23 mouse cellular contexts compared by ENCODE assay signal in genomic region chr15:24751480-24752157, GRCm38 (mm10).
A peak's percentile ranks its signal among the peaks of the same experiment; 100 is the strongest.
DNase-seq lines count a peak whose midpoint lies in the region; ATAC-seq lines count a peak whose summit lies in the region.
"Had no signal": no experiment of that assay in that cellular context is flagged by ENCODE, and none has a peak within 500 bp of the region (broad histone marks: within the 10 kb centered on the region; RNA-seq: fewer than 3 reads in every experiment).

No protein-coding gene starts in this region.

- no peak overlapping the region for H3K4me2 ChIP-seq in midbrain, embryonic 11.5 days
- H3K4me2 ChIP-seq in midbrain, embryonic 14.5 days (ENCODE audit: low read length): no peak overlapping the region
- H3K4me2 ChIP-seq: embryonic facial prominence, embryonic 15.5 days; heart, embryonic 15.5 days; limb, embryonic 15.5 days; lung, embryonic 14.5 days; neural tube, embryonic 13.5 days had no signal

- no peak overlapping the region for H3K9ac ChIP-seq in midbrain, embryonic 11.5 days (ENCODE audit: low read length)
- H3K9ac ChIP-seq in midbrain, embryonic 14.5 days (replicated peaks; ENCODE audit: low read length): no peak overlapping the region
- H3K9ac ChIP-seq: embryonic facial prominence, embryonic 15.5 days; heart, embryonic 15.5 days; limb, embryonic 15.5 days; liver, embryonic 14.5 days; lung, embryonic 14.5 days; neural tube, embryonic 13.5 days had no signal

- peaks cover 3% of the 10 kb centered on the region for H3K4me1 ChIP-seq in midbrain, embryonic 11.5 days (ENCODE audit: control insufficient read depth, insufficient read depth, low read length)
- H3K4me1 ChIP-seq in midbrain, embryonic 10.5 days: peaks cover 13% of the 10 kb centered on the region
- no peaks in the 10 kb centered on the region for H3K4me1 ChIP-seq in midbrain, embryonic 14.5 days (ENCODE audit: control insufficient read depth, insufficient read depth, low read length)
- H3K4me1 ChIP-seq: embryonic facial prominence, embryonic 15.5 days; heart, embryonic 15.5 days; limb, embryonic 15.5 days; megakaryocyte, embryonic 14.5 days had no signal

- no peaks in the 10 kb centered on the region for H3K9me3 ChIP-seq in midbrain, embryonic 11.5 days (ENCODE audit: control insufficient read depth, low read length)
- no peaks in the 10 kb centered on the region for H3K9me3 ChIP-seq in midbrain, embryonic 10.5 days (replicated peaks)
- H3K9me3 ChIP-seq in midbrain, embryonic 14.5 days (ENCODE audit: control insufficient read depth, low read length): no peaks in the 10 kb centered on the region
- H3K9me3 ChIP-seq: embryonic facial prominence, embryonic 15.5 days; heart, embryonic 15.5 days; limb, embryonic 15.5 days; megakaryocyte, embryonic 14.5 days; neural tube, embryonic 13.5 days had no signal

- DNase-seq in midbrain, embryonic 11.5 days (ENCODE audit: low spot score, missing footprints): no peak
- no peak for DNase-seq in midbrain, embryonic 10.5 days (ENCODE audit: low spot score)
- DNase-seq in embryo, embryonic 10.5 days (ENCODE audit: low spot score): peak; percentile 31
- DNase-seq in midbrain, embryonic 14.5 days: peak; percentile 76
- DNase-seq in kidney, adult 9 months: no peak
- no peak for DNase-seq in left cerebral cortex, postnatal 4 days
- DNase-seq in MN1 (ENCODE audit: low spot score): no peak
- DNase-seq: adrenal gland, postnatal 36 days; cerebellum, adult 11-12 months; cerebellum, postnatal 10 days; heart, postnatal 36 days; kidney, adult 11 months; kidney, postnatal 4 days; lung, embryonic 14.5 days; retina, postnatal 1 day; right cerebral cortex, postnatal 25 days; thymus, postnatal 4 days had no signal

- intact Hi-C loops in left cerebral cortex, postnatal 4 days (cut with DNase I): no loop called here

- 16% methylated on average over 2 of the region's 2 CpGs for WGBS in midbrain, embryonic 11.5 days
- WGBS in midbrain, embryonic 10.5 days: 38% methylated on average over 2 of the region's 2 CpGs
- 6% methylated on average over 2 of the region's 2 CpGs for WGBS in midbrain, embryonic 14.5 days

- H3K27ac ChIP-seq in midbrain, embryonic 11.5 days (ENCODE audit: low read depth, low read length): no peak overlapping the region
- no peak overlapping the region for H3K27ac ChIP-seq in midbrain, embryonic 10.5 days (replicated peaks)
- H3K27ac ChIP-seq in midbrain, embryonic 14.5 days (replicated peaks; ENCODE audit: low read depth, low read length): no peak overlapping the region; the same call in 1 of the 2 replicates
- H3K27ac ChIP-seq: embryonic facial prominence, embryonic 15.5 days; heart, embryonic 15.5 days; limb, embryonic 15.5 days; liver, embryonic 14.5 days; neural tube, embryonic 13.5 days had no signal

- ATAC-seq in midbrain, embryonic 11.5 days (ENCODE audit: low FRiP score): peak; percentile 64; the same call in 1 of the 2 replicates
- ATAC-seq in midbrain, embryonic 14.5 days (ENCODE audit: low FRiP score, low TSS enrichment): no peak

- H3K4me3 ChIP-seq in midbrain, embryonic 11.5 days (ENCODE audit: low read depth, low read length): no peak overlapping the region
- H3K4me3 ChIP-seq in midbrain, embryonic 10.5 days: no peak overlapping the region
- H3K4me3 ChIP-seq in midbrain, embryonic 14.5 days (replicated peaks; ENCODE audit: low read depth, low read length): no peak overlapping the region
- H3K4me3 ChIP-seq: embryonic facial prominence, embryonic 15.5 days; heart, embryonic 15.5 days; limb, embryonic 15.5 days; megakaryocyte, embryonic 14.5 days; neural tube, embryonic 13.5 days had no signal

- H3K27me3 ChIP-seq in midbrain, embryonic 11.5 days (ENCODE audit: control insufficient read depth, insufficient read depth, low read length): no peaks in the 10 kb centered on the region
- H3K27me3 ChIP-seq in midbrain, embryonic 10.5 days (ENCODE audit: low read depth, poor library complexity, severe bottlenecking): no peaks in the 10 kb centered on the region
- no peaks in the 10 kb centered on the region for H3K27me3 ChIP-seq in midbrain, embryonic 14.5 days (ENCODE audit: control insufficient read depth, insufficient read depth, low read length)
- H3K27me3 ChIP-seq: embryonic facial prominence, embryonic 15.5 days; heart, embryonic 15.5 days; limb, embryonic 15.5 days; megakaryocyte, embryonic 14.5 days; neural tube, embryonic 13.5 days had no signal

- no peaks in the 10 kb centered on the region for H3K36me3 ChIP-seq in midbrain, embryonic 11.5 days (ENCODE audit: control insufficient read depth, insufficient read depth, low read length)
- H3K36me3 ChIP-seq in midbrain, embryonic 10.5 days: no peaks in the 10 kb centered on the region
- no peaks in the 10 kb centered on the region for H3K36me3 ChIP-seq in midbrain, embryonic 14.5 days (ENCODE audit: control insufficient read depth, insufficient read depth, low read length)
- H3K36me3 ChIP-seq: embryonic facial prominence, embryonic 15.5 days; heart, embryonic 15.5 days; limb, embryonic 15.5 days; neural tube, embryonic 13.5 days had no signal

Comparison
In these comparisons a context has a peak if more than half of its experiments do, and no peak if none do; other contexts are left out.
1. DNase-seq: peak in embryo, embryonic 10.5 days (single experiment) and midbrain, embryonic 14.5 days (single experiment); none in midbrain, embryonic 11.5 days (single experiment), midbrain, embryonic 10.5 days (single experiment), kidney, adult 9 months (single experiment), left cerebral cortex, postnatal 4 days (single experiment) and MN1 (single experiment).